Mouse (Mus musculus): ENCODE measurements around the gene AL607142.1. TPM values are rescaled to one million over a fixed set of nuclear protein-coding genes. Genes with fewer than 3 reads are reported as not detected.

Gene AL607142.1
- total RNA-seq (2022): not detected

DNA sequence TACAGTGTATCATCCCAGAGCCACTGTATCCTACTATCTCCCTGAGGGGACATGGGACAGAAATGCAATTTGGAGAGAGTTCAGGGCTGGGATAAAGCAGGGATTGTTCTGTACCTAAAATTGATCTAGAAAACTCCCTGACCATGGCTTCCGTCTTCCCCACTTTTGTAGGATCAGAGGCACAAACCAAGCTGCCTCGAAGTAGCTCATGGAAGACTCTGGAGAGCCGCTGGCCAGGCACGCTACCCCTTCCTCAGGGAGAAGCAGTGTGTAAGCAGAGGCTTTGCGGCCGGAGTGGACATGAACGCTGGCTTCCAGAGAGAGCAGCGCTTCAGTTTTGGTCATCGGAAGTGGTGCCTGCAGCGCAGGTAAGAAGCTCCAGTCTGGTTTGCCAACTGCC lies at the start of gene AL607142.1:
TSS of gene AL607142.1 (plus strand) at position 301 of the 400 bp plus-strand sequence.
- no peak for DNase-seq (ENCODE audit: low spot score in 2 of 2)

DNA sequence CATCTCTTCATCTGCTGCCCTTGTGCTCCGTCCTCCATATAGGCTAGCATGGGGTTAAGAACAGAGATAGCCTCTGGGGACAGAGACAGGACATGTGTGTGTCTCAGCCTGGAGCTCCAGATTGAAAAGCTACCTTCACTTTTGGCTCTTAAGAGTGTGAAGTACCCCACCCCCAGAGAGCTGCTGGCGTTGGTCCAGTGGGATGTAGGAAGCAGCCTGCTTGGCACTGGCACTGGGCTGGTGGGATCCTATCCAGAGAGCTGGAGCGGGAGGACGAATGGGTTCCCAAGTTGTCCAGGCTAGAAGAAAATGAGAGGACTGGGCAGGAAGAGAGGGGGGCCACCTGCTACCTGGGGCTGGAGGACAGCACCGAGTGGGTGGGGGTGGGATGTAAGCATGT lies 46.4 kb upstream of the AL607142.1 start:
- DNase-seq (ENCODE audit: low spot score in 2 of 2): no peak

DNA sequence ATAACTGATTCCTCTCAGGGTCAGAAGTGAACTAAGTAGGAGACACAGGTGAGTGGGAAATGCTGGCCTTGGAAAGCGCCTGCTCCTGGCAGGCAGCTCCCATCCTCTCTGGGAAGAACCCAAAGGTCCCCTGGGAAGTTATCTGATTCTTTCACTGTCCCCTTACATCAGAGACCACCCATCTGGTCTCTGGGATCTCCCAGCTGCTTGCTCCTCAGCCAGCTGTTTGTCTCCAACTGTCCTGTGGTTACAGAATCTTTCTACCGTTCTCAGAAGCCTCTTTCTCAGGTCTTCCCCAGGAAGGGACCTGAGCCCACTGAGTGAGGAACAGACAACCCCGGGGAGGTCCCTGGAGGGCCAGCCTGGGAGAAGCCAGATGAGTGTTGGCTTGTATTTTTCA lies 42.4 kb upstream of the AL607142.1 start:
- no peak for DNase-seq (ENCODE audit: low spot score in 2 of 2)

DNA sequence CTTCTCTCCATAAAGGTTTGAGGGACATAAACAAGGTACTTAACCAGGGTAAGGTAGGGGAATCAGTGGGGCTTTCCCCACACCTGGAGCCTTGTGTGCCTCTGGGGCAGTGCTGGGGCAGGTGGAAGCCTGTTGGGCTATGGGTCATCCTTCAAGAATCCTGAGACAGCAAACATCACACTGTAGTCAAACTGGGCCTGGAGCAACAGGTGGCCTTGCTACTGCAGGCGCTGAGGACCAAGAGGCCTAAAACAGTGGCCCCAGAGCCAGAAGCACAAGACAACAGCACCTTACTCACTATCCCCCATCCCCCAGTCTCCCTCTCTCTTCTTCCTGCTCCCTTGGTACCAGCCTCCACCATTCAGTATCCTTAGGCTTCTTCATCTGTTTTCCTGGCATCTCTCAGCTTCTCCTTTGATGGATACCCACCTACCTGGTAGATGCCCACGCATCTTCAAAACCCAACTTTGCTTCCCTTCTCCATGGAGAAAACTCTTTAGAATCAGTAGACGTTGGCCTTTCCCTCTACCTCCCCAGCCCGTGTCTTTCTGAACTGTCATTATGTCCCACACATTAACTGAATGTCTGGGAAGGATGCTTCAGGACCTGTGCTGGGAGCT lies 41.5 kb upstream of the AL607142.1 start:
- no peak for DNase-seq (ENCODE audit: low spot score in 2 of 2)

DNA sequence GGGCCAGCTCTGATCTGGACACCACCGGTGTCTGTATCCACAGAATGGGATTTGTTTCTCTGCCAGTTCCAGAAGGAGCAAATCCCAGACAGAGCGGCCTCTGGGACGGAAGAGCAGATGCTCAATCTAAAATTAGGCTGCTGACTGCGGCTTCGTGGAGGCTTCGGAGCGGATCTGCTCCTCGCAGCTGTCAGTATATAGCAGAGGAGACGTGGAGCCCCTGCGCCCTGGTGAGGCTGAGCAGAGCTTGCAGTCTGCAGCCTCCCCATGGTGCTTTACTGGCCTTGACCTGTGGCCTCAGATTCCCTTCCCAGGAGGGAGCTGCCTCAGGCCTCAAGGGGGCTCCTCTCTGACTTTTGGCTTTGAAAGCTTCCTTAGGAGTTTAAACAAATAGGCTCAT lies 40.7 kb upstream of the AL607142.1 start:
- peak; percentile 44 to 88 for DNase-seq (ENCODE audit: low spot score in 2 of 2)

DNA sequence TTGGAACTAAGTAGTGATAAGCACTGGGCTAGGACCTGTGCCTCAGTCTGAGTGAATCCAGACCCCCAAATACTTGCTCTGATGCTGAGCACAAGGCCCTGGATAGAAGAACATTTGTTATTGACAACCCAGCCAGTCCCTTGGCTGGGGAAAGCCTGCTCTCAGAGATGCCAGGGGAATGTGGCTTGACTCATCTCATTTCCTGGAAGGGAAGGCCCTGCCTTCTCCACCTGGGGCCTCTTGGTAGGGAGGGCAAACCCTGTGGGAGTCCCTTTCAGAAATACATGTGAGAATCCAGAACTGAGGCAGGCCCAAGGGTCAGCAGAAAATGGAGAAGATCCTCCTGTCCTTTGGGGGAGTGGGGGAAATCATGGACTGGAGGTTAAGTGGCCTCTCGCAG lies 37.1 kb upstream of the AL607142.1 start:
- DNase-seq (ENCODE audit: low spot score in 2 of 2): no peak

DNA sequence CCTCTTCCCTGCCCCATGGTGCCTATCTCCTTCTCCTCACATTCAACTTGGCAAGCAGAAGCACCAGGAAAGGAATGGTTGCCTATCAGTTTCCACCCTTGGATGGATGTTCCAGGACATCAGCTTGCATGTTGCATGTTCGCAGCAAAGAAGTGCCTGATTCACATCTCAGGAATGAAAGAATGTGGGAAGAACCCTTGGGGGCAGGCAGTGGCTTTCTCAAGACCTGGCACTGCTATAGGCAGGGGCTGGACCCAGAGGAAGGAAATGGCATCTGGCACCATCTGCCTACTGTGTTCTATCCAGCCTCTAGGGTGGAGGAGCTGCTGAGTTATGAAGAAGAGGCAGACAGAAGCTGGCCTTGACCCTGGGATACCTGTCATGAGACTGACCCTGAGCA lies 34.9 kb upstream of the AL607142.1 start:
- no peak for DNase-seq (ENCODE audit: low spot score in 2 of 2)

DNA sequence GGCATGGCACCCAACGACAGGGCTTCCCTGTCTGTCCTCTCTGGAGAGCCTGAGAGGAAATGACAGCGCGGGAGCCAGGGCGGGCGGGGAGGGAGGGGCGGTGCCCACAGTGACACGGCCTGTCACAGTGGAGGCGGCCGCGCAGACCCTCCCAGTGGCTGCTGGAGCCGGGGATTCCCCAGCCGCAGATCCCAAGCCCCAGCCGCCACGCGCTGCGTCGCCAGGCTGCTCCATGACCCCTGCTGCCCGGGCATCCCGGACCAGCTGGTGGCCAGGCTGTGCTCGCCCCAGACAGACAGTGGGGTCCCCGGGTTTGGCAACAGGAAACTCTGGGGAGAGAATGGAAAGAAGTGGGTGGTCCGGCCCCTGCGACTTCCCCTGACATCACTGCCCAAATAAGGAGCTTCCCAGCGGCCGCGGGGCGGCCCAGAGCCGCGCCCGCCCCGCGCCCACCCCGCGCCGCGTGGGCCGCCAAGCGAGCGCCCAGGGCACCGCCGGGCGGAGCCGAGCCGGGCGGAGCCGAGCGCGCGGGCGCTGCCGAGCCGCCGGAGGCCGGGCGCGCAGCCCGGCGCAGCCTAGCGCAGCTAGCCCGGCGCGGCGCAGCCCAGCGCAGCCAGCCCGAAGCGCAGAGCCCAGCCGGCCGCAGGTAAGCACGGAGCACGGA lies 32.3 kb upstream of the AL607142.1 start:
- DNase-seq (ENCODE audit: low spot score in 2 of 2): peak; percentile 54 to 61

DNA sequence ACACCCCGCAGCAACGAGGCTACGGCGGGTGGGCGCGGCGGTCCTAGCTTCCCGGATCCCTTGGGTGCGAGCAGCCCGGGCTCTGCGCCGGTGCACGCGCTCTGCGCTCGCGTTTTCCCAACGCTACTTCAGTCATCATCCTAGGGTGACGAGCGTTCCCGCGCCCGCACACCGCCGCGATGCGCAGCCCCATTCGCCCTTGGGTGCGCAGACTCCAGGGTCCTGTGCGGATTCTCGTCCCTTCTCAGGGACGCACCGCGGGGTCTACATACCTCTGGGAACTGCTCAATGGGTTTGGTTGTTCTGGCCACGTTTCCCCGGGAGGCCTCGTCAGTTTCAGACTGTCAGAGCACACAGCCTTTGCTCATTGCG lies 31.8 kb upstream of the AL607142.1 start:
- peak in 1 of 2 experiments; percentile 62 for DNase-seq (ENCODE audit: low spot score in 2 of 2)

DNA sequence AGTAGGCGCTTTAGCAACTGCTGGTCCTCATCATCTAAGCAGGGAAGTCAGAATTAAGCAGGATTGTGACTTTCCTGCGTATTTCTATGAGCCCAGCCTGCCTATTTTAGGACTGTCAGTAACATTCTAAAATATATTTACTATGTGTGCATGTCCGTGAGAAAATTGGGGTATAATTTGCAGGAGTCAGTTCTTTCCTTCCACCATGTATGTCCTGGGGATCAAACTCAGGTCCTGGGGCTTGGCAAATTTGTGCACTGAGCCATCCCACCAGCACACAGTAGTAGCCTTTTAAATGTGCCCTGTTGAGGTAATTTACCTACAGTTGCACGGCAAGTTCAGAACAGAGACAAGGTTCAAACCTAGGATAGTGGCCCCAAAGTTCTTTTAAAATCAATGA lies 28.5 kb upstream of the AL607142.1 start:
- DNase-seq (ENCODE audit: low spot score in 2 of 2): no peak

DNA sequence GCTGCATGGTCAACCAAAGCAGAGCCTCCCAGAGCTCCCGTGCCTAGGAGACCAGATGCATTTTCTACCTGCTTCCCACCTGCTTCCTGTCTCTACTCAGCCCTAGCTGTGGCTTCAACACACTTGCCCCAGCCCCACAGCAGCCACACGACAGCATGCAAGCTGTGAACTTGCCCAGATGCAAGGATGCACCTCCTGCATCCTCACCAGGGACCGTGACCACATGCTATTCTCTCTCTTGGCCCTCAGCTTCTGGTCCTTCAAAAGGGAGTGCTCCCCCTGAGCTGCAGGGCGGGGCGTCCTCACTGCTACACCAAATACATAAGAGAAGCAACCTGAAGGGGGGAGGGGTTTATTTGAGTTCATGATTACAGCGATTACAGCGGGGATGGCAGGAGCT lies 27.8 kb upstream of the AL607142.1 start:
- DNase-seq (ENCODE audit: low spot score in 2 of 2): no peak

DNA sequence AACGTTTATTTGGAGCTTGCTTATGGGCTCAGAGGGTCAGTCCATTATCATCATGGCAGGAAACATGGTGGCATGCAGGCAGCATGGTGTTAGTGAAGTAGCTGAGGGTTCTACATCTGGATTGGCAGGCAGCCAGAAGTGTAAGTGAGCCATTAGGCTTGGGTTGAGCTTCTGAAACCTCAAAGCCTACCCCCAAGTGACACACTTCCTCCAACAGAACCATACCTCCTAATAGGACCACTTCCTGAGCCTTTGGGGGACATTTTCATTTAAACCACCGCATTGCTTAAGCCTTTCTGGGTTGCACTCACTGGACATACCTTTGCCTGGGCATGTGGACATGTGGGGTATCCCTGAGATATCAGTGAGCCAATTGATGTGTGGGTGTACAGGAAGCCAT lies 23.3 kb upstream of the AL607142.1 start:
- DNase-seq (ENCODE audit: low spot score in 2 of 2): no peak

DNA sequence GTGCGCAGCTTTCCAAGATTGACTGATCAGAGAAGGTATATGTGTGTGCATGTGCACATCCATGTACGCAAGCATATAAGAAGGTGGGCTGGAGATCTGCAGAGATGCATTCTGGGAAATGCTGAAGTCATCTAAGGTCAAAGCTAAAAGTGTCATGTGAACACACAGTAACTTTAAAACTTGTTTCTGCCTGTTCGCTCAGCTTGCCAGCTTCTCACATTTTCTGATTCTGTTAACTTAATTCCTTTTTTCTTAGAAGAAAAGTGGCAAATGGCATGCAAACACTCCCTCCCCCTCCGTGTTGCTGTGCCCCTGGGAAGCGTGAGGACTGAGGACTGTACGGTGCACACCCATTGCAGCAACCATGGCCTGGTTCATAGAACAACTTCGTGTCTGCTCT lies 22.3 kb upstream of the AL607142.1 start:
- no peak for DNase-seq (ENCODE audit: low spot score in 2 of 2)

DNA sequence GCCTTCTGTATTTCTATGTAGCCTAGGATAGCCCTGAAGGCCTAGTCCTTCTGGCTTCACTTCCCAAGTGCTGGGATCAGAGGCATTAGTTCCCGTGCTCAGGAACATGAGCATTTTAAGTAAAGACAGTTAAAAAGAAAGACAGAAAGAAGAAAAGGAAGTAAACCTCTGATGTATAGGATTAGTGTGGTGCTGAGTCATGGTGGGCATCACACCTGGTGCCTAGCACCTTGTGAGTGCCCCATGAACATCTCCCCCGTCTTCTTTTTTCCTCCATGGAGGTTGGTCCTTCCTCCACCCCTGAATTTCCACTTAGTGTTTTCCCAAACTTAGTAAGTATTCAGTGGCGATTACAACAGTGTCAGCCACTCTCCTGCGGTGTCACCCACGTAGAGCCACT lies 20.2 kb upstream of the AL607142.1 start:
- no peak for DNase-seq (ENCODE audit: low spot score in 2 of 2)

DNA sequence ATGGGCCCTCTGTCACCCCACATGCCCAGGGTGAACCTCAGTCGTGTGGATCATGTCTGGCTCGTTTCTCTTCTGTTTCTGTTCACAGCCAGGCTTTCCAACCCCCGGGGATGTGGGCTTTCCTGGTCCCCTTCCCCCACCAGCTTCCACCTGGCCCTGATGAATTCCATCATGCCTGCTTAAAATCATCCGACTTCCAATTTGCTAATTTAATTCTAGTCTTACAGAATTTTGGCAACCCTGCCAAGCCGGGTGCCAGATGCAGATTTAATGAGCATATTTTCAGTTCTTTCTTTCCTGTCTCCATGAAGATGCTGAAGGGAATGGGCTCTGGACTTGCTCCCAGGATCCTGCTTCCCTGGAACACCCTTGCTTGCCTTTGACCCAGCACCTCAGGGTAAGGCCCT lies 19.7 kb upstream of the AL607142.1 start:
- DNase-seq (ENCODE audit: low spot score in 2 of 2): peak; percentile 54 to 83

DNA sequence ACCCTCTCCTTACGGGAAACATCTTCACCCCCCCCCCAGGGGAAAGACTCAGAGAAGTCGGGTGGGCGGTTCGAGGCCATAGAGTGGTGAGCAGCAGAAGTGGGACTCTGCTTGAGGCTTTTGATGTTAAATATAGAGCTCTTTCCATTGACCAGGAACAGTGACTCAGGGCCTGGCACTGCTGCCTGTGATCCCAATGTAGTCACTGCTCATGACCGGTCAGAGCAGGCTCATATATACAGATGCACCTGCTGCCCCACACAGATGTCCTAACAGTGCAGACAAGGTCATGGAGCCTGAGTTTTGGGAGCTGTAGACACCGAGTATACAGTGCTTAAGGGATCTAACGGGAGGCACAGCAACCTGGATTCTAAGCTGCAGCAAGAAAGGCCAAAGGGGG lies 18.9 kb upstream of the AL607142.1 start:
- DNase-seq (ENCODE audit: low spot score in 2 of 2): no peak

DNA sequence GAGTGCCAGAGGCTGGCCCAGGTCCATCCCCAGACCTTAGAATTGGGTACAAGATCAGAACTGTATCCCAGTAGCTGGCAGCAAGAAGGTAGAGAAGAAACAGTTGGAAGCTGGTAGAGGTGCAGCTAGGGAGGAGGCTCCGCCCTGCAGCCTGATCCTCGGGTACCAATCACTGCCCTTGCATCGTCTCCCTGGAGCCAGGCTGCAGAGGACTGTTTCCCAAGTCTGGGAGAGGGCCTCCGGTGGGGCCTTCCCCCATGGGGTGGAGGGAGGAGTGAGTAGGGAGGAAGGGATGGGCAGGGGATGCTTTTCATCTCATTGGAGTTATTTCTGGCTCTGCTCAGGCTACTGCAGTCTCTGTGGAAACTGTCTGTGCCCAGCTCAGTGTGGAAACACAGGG lies 17.7 kb upstream of the AL607142.1 start:
- peak in 1 of 2 experiments; percentile 38 for DNase-seq (ENCODE audit: low spot score in 2 of 2)

DNA sequence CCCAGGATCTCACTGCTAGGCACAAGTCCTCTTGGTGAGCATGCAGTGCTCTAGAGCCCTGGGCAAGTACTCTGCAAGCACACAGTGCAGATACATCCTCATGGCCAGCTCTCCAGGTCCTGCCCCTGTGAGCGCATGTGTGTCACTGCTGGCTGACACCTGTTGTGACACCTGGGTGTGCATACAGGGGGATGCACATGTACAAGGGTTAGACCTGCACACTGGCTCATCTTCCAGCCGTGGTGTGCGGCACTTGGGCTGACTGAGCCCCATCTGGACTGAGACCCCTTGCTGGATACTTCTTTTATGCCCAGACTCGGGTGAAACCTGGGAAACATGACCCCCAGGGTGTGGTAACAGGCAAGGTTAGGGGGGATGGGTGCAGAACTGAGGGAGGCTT lies 16.5 kb upstream of the AL607142.1 start:
- DNase-seq (ENCODE audit: low spot score in 2 of 2): no peak

DNA sequence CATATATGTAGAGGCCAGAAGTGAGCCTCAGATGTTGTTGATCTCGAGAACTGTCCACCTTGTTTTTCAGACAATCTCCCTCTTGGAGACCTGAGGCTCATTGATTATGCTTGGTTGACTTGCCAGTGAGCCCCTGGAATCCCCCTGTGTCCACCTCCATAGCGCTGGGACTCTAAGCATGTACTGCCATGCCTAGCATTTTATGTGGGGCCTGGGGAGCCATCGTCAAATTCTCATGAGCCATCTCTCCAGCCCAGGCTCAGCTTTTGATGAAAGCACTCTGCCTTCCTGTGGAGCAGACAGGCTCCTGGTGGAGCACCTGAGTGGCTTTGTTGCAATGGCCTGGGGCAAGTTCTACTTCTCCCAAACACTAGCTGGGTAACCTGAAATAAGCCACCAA lies 14.9 kb upstream of the AL607142.1 start:
- no peak for DNase-seq (ENCODE audit: low spot score in 2 of 2)

DNA sequence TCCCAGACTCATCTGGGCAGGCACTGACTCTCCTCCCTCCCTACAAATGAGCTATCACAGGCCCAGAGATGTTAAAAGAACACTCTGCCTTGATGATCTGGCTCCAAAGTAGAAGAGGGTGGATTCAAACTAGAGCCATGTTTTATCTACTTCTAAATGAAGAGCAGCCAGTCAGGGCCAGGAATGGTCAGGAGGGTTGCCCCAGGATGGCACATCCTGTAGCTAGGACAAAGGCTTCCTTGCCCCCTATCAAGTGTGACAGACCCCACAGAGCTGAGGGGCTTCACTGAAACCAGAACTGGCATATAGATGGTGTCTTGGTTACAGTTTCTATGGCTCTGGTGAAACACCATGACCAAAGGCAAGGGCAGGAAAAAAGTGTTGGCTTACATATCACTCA lies 12.3 kb upstream of the AL607142.1 start:
- no peak for DNase-seq (ENCODE audit: low spot score in 2 of 2)

DNA sequence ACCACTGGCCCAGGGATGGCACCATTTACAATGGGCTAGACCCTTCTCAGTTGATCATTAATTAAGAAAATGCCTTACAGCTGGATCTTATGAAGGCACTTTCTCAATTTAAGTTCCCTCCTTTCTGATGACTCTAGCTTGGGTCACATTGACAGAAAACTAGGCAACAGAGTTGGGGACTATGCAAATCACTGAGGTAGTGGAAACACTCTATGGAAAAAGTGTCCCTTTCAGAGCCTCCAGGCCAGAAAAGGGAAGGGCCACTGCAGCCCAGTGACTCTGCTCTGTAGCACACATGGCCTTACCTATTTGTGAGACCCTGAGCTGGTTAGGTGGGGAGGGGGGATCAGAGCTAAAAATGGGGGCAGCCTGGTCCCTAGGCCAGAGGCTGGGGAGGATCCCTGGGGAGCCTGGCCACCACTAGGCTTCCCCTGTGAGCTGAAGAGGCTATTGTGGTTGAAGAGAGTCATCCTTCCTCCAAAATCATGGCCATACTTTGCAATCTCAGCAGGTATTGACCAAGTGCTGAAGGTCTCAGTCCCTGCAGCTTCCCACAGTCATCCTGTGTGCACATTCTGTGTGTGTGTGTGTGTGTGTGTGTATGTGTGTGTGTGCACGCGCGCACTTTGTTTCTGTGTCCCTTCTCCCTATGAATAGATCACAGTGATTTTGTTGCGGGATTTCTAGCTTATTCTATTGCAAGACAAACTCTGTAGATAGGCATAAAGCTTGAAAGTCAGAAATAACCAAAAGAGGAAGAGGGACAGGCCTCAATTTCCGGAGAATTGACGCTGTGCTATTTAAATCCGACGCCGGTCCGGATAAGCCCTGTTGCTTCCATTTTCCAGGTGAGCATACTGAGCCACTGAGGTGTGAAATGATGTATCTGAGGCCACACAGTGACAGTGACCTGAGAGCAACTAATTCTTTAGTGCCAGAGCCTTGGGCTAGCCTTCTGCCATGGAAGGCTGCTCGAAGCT lies 11.5 kb upstream of the AL607142.1 start:
- no peak for DNase-seq (ENCODE audit: low spot score in 2 of 2)

DNA sequence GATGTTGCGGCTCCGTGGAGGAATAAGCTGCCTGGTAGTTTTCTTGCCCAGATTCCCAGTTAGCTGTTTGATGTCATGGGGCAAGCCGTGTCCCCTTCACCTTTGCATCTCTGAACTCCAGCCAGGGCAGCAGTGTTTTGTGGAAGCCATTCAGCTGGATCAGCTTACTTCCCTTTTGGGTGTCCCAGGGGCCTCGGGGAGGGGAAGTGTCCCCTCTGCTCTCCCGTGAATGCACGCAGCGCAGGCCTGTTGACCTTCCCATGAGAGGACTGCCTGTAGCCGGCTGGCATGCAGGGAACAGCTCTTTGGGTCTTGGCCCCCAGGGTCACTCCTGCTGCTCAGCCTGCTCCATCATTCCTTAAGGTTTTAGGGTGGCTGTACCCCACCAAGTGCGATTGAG lies 10.7 kb upstream of the AL607142.1 start:
- no peak for DNase-seq (ENCODE audit: low spot score in 2 of 2)
